Mouse (Mus musculus) spleen, postnatal 0 days (tissue): ENCODE measurements around the gene Gpx7. TPM values are rescaled to one million over a fixed set of nuclear protein-coding genes. Genes with fewer than 3 reads are reported as not detected.

Source experiments
- polyA plus RNA-seq: library from polyadenylated mRNA; unstranded; fragments of >200 nt; fragmentation: Nextera tagmentation; extraction: Ambion mirVana; gene quantifications from 2 replicates; pipeline ENCODE4 v1.2.1, GENCODE M21; 2015

Gene Gpx7
- polyA plus RNA-seq: 11.6 and 13.9 TPM in 2 replicates

DNA sequence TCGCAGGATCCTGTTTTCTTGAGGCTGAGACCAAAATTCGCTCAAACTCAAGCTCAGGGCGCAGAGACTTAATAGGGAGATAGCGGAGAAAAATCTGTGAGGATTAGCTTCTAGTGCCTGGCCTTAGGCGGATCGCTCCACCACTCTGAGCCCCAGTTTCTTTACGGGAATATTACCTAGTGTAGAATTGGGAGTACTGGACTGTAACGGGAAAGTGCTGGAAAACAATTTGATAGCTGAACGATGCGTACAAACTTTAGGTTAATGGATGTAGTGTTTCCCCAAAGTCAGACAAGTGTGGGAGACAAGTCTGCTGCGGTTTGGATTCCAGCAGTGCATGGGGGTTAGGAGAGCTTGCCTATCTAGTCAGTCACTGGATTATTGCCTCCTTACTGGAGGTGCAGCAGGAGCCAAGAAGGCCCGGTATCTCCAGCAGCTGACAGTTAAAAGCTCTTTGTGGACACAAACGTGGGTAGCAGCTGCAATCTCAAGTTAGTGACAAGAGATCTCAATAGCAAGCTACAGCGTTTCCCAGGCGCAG is at the start of gene Gpx7:
Gene Gpx7 (minus strand): TSS at position 101 of the 541 bp plus-strand sequence.

DNA sequence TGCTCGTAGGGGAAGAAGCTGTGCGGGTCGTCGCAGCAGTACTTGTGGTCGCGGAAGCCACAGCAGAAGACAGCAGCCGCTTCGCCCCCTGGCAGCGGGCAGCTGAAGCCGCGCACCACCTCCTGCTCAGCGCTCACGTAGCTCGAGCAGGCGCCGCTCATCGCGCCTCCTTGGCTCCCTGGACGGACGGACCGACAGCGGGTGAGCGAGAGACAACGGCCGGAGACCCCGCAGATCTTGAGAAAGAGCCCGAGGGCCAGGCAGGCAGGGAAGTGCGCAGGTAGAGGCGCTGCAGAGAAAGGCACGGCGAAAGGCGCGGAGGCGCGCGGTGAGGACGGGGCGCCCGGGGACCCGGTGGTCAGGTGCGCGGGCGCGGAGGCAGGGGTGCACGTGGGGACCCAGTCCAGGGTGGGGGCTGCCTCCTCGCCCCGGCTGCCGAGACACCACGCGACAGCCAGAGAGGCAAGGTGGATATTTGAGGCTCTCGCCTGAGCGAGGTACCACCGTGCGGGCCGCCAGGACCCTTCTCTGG is 23.5 kb downstream of the Gpx7 start, which contains the start of gene Shisal2a:
Gene Shisal2a (minus strand): TSS at position 167 of the 532 bp plus-strand sequence.

Other genes with a start within 250 kb of the Gpx7 start
- 2.8 and 3.4 TPM in 2 replicates for gene Echdc2, start 241.5 kb downstream of the Gpx7 start, polyA plus RNA-seq
- gene Zyg11a, start 188.9 kb downstream of the Gpx7 start, polyA plus RNA-seq: not detected in 2 replicates
- gene Zyg11b, start 105.9 kb downstream of the Gpx7 start, polyA plus RNA-seq: 4.3 and 5.2 TPM in 2 replicates
- 24.8 and 25.3 TPM in 2 replicates for gene Coa7, start 78.8 kb downstream of the Gpx7 start, polyA plus RNA-seq
- not detected in 2 replicates for gene Shisal2a, start 23.6 kb downstream of the Gpx7 start, polyA plus RNA-seq
- 37.6 and 41.7 TPM in 2 replicates for gene Tut4, start 52.5 kb upstream of the Gpx7 start, polyA plus RNA-seq
- gene Prpf38a, start 172.4 kb upstream of the Gpx7 start, polyA plus RNA-seq: 50.2 and 50.6 TPM in 2 replicates
- gene Orc1, start 172.5 kb upstream of the Gpx7 start, polyA plus RNA-seq: 19.4 and 22.1 TPM in 2 replicates
- 13.5 and 16.7 TPM in 2 replicates for gene Cc2d1b, start 213.0 kb upstream of the Gpx7 start, polyA plus RNA-seq